Mouse (Mus musculus) fat pad, adult 2 months (tissue): Measurements from ENCODE around the gene Rdh9.
"Not testable (repeated sequence)": the region's sequence is repeated elsewhere in the genome, so short reads cannot be mapped to it uniquely, and the experiment has no call there.

Source experiments
- DNase-seq: peaks from one replicate; pipeline ENCODE4 v3.0.0-alpha.2; 2011; ENCODE audit warnings: low read depth, low spot score; ENCODE audit errors: extremely low read depth

Rdh9 gene

DNA sequence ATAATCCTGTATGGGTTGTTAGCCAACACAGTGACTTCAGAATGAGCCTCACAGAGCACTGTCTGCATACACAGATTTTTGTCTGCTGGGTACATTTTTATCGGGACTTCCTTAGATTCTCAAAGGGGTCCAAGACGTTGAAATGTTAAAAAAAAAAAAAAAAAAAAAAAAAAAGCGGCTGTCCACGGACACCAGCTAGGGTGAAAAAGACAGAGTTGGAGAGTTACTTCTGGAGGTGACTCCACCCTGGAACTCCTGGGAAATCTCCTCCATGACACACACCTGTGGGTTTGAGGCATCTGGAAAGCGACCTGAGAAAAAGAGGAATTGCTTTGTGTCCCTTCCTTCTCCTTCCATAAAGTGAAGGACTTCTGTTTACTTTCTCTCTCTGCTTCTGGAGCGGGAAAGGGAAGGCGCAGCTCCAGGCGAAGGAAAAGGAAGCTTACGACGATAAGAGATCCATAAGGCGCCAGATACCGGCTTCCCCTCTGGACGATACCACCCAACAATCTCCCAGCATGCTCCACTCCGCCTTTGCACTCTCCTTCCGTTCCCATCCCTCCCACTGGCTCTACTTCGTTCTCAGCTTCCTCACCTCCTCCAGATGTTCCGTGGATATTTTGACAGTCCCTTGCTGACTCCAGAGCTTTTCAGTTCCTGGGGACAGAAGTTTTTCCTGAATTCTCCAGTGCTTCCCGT, 20.3 kb upstream of the Rdh9 start:
- DNase-seq: no peak

- DNase-seq: peak; percentile 99
These were observed 16.7 kb upstream of the Rdh9 start, which contains the start of the genes Rdh1 and Rdh16f1 for GRCm38 (mm10) chr10:127759181-127760110. Gene Rdh1 (plus strand): TSS chr10:127759721. Gene Rdh16f1 (plus strand): TSS chr10:127759787.

DNA sequence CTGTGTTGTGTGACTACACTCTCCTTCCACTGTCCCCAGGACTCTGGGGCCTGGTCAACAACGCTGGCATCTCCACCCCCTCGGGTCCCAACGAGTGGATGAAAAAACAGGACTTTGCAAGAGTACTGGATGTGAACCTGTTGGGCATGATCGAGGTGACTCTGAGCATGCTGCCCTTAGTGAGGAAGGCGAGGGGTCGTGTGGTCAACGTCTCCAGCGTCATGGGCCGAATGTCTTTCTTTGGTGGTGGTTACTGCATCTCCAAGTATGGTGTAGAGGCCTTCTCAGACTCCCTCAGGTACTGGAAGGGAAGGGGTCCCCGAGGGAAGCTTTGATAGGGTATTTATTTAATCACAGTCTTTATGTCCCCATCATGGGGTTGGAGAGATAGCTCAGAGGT, 13.3 kb upstream of the Rdh9 start:
- not testable (repeated sequence) for DNase-seq

DNA sequence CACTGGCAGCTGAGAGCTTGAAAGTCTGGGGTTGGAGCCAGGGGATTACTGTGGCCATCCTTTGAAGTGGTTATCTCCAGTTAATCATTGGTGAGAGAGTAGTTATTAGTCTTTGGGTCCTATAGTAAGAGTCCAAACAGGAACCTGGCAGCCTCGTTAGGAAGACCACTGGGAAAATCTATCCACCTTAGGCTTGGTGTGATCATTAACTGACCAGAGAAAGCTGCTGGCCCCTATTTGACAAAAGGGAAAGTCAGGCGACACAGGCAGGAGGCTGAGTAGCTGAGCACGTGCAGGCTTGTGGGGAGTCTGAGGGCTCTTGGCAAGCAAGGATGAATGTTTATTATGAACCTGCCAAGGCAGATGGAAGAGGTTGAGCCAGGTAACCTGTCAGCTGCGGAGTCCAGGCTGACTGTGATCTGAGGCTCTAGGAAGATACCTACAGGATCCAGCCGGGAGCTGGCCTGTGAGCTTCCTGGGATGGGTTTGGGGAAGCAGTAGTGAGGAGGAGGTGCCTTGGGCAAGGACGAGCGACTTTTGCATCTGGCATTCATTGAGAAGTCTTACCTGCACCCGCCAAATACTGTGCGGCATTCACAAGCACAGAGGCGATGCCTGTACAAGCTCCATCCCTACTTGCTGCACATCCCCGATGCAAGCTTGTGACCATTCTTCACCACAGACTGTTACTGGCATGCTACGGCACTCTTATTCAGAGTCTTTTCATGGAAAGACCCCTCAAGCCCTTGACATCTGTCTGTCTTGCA, 12.1 kb upstream of the Rdh9 start:
- DNase-seq: no peak

DNA sequence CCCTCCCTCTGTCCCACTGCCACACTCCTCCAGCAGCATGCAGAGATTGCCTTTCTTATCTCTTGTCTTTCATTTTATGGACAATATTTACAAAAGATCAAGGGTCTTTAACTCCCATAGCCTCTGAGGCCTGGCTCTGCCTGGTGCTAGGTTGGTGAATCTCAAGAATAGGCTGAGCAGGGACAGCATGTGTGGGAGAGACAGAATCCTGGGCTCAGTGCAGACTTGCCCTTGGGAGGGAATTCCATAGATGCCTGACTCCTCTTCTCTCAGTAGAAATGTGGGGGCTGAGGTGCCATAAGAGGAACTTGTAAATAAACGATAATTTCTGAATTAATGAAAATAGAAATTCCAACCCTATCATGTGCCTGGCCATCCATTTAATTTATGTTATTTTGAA, 9.6 kb upstream of the Rdh9 start:
- DNase-seq: no peak

DNA sequence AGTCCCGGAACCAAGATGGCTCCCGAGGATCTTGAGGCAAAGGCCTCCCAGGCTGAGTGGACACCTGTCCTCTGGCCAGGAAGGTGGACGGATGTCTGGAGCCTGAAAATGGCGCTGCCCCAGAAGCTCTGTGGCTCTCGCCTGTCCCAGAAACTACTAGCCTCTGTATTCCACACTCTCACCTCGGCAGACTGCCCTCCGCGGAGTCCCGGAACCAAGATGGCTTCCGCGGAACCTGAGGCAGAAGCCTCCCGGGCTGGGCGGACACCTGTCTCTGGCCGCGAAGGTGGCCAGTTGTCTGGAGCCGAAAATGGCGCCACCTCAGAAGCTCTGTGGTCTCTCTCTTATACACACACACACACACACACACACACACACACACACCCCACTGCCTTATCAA, 6.1 kb downstream of the Rdh9 start:
- DNase-seq: not testable (repeated sequence)

GRCm38 (mm10) chr10:127785411-127785810, 9.2 kb downstream of the Rdh9 start:
- not testable (repeated sequence) for DNase-seq

- no peak for DNase-seq
These were observed 23.1 kb downstream of the Rdh9 start for GRCm38 (mm10) chr10:127799295-127799694.

- no peak for DNase-seq
These were observed 24.7 kb downstream of the Rdh9 start, which contains the start of gene Rdh16 for GRCm38 (mm10) chr10:127800891-127801290. Gene Rdh16 (plus strand): TSS chr10:127801152.

- DNase-seq: peak; percentile 80
These were observed 25.4 kb downstream of the Rdh9 start for GRCm38 (mm10) chr10:127801612-127802011.

GRCm38 (mm10) chr10:127802236-127802635, 26.1 kb downstream of the Rdh9 start:
- DNase-seq: no peak

- no peak for DNase-seq
These were observed 28.2 kb downstream of the Rdh9 start for GRCm38 (mm10) chr10:127804416-127804815.

DNA sequence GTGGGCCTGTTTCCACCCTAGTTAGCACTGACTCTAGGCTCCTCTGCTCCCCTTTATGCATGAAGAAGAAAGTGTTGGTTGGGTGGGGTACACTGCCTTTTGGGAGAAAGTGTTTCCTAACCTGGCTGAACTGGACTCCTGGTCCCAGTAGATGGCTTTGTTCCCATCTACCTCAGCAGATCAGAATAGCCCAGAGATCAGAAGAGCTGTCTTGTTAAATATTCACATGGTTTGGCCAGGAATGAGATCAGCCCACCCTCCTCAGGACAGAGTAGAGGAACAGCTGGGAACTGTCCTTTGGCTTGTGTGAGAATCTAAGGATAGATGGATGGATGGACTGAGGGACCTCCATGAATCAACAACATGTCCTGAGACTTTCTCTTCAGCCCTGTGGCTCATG, 39.7 kb downstream of the Rdh9 start:
- no peak for DNase-seq

- DNase-seq: not testable (repeated sequence)
These were observed 41.2 kb downstream of the Rdh9 start for GRCm38 (mm10) chr10:127817268-127817910.

DNA sequence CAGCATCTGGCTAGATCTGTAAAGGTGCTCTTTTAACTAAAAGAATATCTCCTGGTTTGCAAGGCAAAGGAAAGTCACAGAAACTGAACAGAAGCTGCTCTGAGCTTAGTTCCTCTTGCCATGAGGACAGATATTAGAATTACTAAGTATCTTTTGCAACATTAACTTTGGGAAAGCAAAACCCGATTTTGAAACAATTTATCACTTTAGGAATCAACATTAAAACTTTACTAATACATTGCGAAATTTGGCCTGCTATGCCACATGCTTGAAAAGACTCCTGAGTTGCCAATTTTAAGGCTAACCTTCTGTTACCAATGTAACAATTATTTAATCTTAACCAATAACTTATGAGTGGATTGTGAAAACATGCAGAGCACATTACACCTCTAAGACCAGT, 45.6 kb downstream of the Rdh9 start:
- DNase-seq: peak; percentile 68

- no peak for DNase-seq
These were observed 49.2 kb downstream of the Rdh9 start for GRCm38 (mm10) chr10:127825386-127825785.

DNA sequence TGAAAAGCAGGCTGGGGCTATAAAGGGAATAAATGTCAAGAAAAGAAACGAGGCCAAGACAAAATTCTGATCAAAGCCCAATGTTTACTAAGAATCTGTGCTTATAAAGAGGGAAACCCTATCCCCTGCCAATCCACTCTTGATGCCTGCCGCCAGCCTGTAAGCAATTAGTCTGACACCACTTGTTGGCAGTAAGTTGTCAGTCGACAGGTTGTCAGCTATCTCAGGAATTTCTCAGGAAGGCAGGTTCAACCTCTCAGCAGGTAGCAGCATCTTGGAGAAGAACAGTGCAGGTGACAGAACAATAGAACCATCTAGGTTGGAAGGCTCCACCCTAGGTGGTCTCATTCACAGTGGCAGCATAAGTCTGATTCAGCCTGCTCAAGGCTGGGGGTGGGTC, 52.9 kb downstream of the Rdh9 start:
- DNase-seq: no peak

DNA sequence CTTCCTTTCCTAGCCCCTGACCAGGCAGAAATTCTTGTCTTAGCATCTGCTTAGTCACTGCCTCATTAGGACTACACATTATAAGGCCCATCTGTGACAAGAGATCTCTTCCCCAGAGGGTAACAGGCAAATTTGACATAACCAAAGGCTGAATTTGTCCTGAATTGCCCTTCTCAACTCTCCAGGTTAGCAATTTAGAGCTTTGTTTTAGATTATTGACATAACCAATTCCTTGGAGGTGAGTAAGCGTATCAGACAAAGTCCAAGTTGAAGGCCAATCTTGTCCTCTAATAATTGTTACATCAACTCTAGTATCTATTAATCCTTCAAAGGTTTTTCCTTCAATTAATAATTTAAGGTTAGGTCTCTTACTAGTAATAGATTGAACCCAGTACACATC, 58.0 kb downstream of the Rdh9 start:
- DNase-seq: not testable (repeated sequence)

- no peak for DNase-seq
These were observed 59.1 kb downstream of the Rdh9 start for GRCm38 (mm10) chr10:127835292-127835691.

GRCm38 (mm10) chr10:127837793-127838192, 61.6 kb downstream of the Rdh9 start:
- not testable (repeated sequence) for DNase-seq

DNA sequence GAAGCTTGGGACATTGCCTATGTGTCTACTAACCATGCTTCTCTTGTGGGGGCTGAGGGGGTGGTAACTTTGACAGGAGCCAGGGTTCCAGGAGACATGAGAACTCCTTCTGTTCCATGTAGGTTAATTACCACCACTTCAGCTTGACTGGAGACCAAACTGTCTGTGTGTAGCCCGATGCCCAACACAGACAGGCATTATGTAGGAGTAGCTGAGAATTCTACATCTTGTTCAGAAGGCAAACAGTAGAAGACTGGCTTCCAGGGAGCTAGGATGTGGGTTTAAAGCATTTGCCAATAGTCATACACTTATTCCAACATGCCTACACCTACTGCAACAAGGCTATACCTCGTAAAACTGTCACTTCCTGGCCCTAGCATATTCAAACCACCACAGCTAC, 62.4 kb downstream of the Rdh9 start:
- DNase-seq: no peak
